Comparison of ENCODE assay signal across 28 mouse cellular contexts in genomic region chr2:135884534-135885180, GRCm38 (mm10).
DNase-seq lines count a peak whose midpoint lies in the region; ATAC-seq and TF ChIP-seq lines count a peak whose summit lies in the region.
"Had no signal": no experiment of that assay in that cellular context is flagged by ENCODE, and none has a peak within 500 bp of the region (broad histone marks: within the 10 kb centered on the region; RNA-seq: fewer than 3 reads in every experiment).

No protein-coding gene starts in this region.

- DNase-seq in CD4-positive helper T cell, adult 2 months (ENCODE audit: low read depth, low spot score), result peak; percentile 25
- no peak for DNase-seq in MEL (ENCODE audit: low read depth, low spot score)
- no peak for DNase-seq in ovary, postnatal 10 days (ENCODE audit: low spot score)
- no peak for DNase-seq in layer of hippocampus, adult 9-11 months
- no peak for DNase-seq in hindbrain, embryonic 10.5 days (ENCODE audit: low spot score)
- DNase-seq: adrenal gland, postnatal 25 days; B cell, adult 2 months; gastrocnemius, adult 2 months; kidney, adult 11 months; kidney, postnatal 25 days; lung, postnatal 36 days; right cerebral cortex, postnatal 4 days; thymus, adult 2 months; thymus, postnatal 36 days had no signal

- H3K79me2 ChIP-seq in MEL (ENCODE audit: control insufficient read depth, insufficient read depth, low read length, poor library complexity), result no peaks in the 10 kb centered on the region

- no peak for TF ChIP-seq EP300 in MEL (IDR thresholded peaks at IDR 0.05; ENCODE audit: low read depth in 1 of 2, low read length in 2 of 2)

- H3K27ac ChIP-seq in MEL (ENCODE audit: control insufficient read depth, low read depth, low read length), result no peak overlapping the region
- H3K27ac ChIP-seq in bone marrow macrophage, adult 2 months (ENCODE audit: insufficient read depth, low read depth, low read length), result peak overlapping the region; percentile 21
- no peak overlapping the region for H3K27ac ChIP-seq in kidney, embryonic 14.5 days (ENCODE audit: low read depth, low read length)
- no peak overlapping the region for H3K27ac ChIP-seq in hindbrain, embryonic 10.5 days
- H3K27ac ChIP-seq: embryonic facial prominence, embryonic 10.5 days; embryonic facial prominence, embryonic 15.5 days; forebrain, embryonic 12.5 days; gastrocnemius, adult 2 months; heart, embryonic 15.5 days; hindbrain, embryonic 14.5 days; kidney, embryonic 15.5 days; left cerebral cortex, adult 2 months; limb, embryonic 12.5 days; lung, embryonic 15.5 days; midbrain, embryonic 15.5 days had no signal

- no peak for TF ChIP-seq CTCF in MEL (IDR thresholded peaks at IDR 0.05 in 2 of 3, conservative IDR thresholded peaks at IDR 0.05 in 1 of 3; ENCODE audit: control insufficient read depth in 1 of 3, insufficient read depth in 1 of 3, low read depth in 2 of 3, low read length in 3 of 3, poor library complexity in 1 of 3, severe bottlenecking in 1 of 3)
- no peak for TF ChIP-seq CTCF in bone marrow macrophage, adult 2 months (IDR thresholded peaks at IDR 0.05; ENCODE audit: low read depth, low read length)

- TF ChIP-seq POLR2A in MEL (IDR thresholded peaks at IDR 0.05; ENCODE audit: control insufficient read depth in 1 of 2, insufficient read depth in 1 of 2, low read depth in 1 of 2, low read length in 2 of 2, poor library complexity in 1 of 2), result no peak
- TF ChIP-seq POLR2A in bone marrow macrophage, adult 2 months (IDR thresholded peaks at IDR 0.05; ENCODE audit: borderline replicate concordance, low read depth, low read length), result no peak

- no peaks in the 10 kb centered on the region for H3K36me3 ChIP-seq in MEL (ENCODE audit: control insufficient read depth in 1 of 2, insufficient read depth in 2 of 2, low read length in 2 of 2)
- H3K36me3 ChIP-seq in kidney, embryonic 14.5 days (ENCODE audit: control insufficient read depth, insufficient read depth, low read length), result no peaks in the 10 kb centered on the region
- H3K36me3 ChIP-seq in hindbrain, embryonic 10.5 days, result no peaks in the 10 kb centered on the region
- H3K36me3 ChIP-seq: embryonic facial prominence, embryonic 10.5 days; embryonic facial prominence, embryonic 15.5 days; forebrain, embryonic 12.5 days; heart, embryonic 10.5 days; heart, embryonic 15.5 days; kidney, embryonic 15.5 days; limb, embryonic 12.5 days; lung, embryonic 15.5 days; midbrain, embryonic 15.5 days had no signal

- no peaks in the 10 kb centered on the region for H3K27me3 ChIP-seq in MEL (ENCODE audit: control insufficient read depth in 1 of 2, insufficient read depth in 2 of 2, low read length in 2 of 2)
- no peaks in the 10 kb centered on the region for H3K27me3 ChIP-seq in kidney, embryonic 14.5 days (ENCODE audit: control insufficient read depth, insufficient read depth, low read length)
- H3K27me3 ChIP-seq in hindbrain, embryonic 10.5 days (ENCODE audit: insufficient read depth, poor library complexity, severe bottlenecking), result no peaks in the 10 kb centered on the region
- H3K27me3 ChIP-seq: embryonic facial prominence, embryonic 15.5 days; forebrain, embryonic 12.5 days; heart, embryonic 15.5 days; kidney, embryonic 15.5 days; limb, embryonic 12.5 days; lung, embryonic 15.5 days; midbrain, embryonic 15.5 days had no signal

- TF ChIP-seq RAD21 in MEL (IDR thresholded peaks at IDR 0.05; ENCODE audit: low read depth, low read length), result no peak

- H3K9me3 ChIP-seq in MEL (replicated peaks; ENCODE audit: insufficient read depth, low read length), result no peaks in the 10 kb centered on the region
- no peaks in the 10 kb centered on the region for H3K9me3 ChIP-seq in kidney, embryonic 14.5 days (ENCODE audit: control insufficient read depth, low read length)
- no peaks in the 10 kb centered on the region for H3K9me3 ChIP-seq in hindbrain, embryonic 10.5 days
- H3K9me3 ChIP-seq: embryonic facial prominence, embryonic 10.5 days; embryonic facial prominence, embryonic 15.5 days; forebrain, embryonic 12.5 days; heart, embryonic 10.5 days; heart, embryonic 15.5 days; kidney, embryonic 15.5 days; limb, embryonic 12.5 days; lung, embryonic 15.5 days; midbrain, embryonic 15.5 days had no signal

- 63% methylated on average over 7 of the region's 7 CpGs for WGBS in kidney, embryonic 14.5 days
- whole genome bisulfite sequencing in hindbrain, embryonic 10.5 days, result 88% methylated on average over 7 of the region's 7 CpGs

- ATAC-seq in megakaryocyte, adult 5-6 weeks (ENCODE audit: poor library complexity, severe bottlenecking), result peak; percentile 94
- ATAC-seq in kidney, embryonic 14.5 days (ENCODE audit: low FRiP score, low TSS enrichment), result no peak
- ATAC-seq: midbrain, embryonic 15.5 days had no signal

- H3K4me2 ChIP-seq in kidney, embryonic 14.5 days (replicated peaks; ENCODE audit: low read depth, low read length), result no peak overlapping the region
- H3K4me2 ChIP-seq: embryonic facial prominence, embryonic 15.5 days; forebrain, embryonic 12.5 days; heart, embryonic 15.5 days; hindbrain, embryonic 14.5 days; kidney, embryonic 15.5 days; limb, embryonic 12.5 days; lung, embryonic 15.5 days; midbrain, embryonic 15.5 days had no signal

- no peak overlapping the region for H3K4me3 ChIP-seq in MEL (ENCODE audit: control insufficient read depth in 1 of 2, insufficient read depth in 1 of 2, low read depth in 2 of 2, low read length in 2 of 2)
- no peak overlapping the region for H3K4me3 ChIP-seq in bone marrow macrophage, adult 2 months (ENCODE audit: insufficient read depth, low read length)
- H3K4me3 ChIP-seq in kidney, embryonic 14.5 days (ENCODE audit: low read length), result no peak overlapping the region
- H3K4me3 ChIP-seq in hindbrain, embryonic 10.5 days, result no peak overlapping the region
- H3K4me3 ChIP-seq: embryonic facial prominence, embryonic 10.5 days; embryonic facial prominence, embryonic 15.5 days; forebrain, embryonic 12.5 days; gastrocnemius, adult 2 months; heart, embryonic 10.5 days; heart, embryonic 15.5 days; kidney, embryonic 15.5 days; left cerebral cortex, adult 2 months; limb, embryonic 12.5 days; lung, embryonic 15.5 days; midbrain, embryonic 15.5 days had no signal

- H3K9ac ChIP-seq in MEL (ENCODE audit: control insufficient read depth, low read depth, low read length, poor library complexity, severe bottlenecking), result no peak overlapping the region
- no peak overlapping the region for H3K9ac ChIP-seq in kidney, embryonic 14.5 days (ENCODE audit: low read depth, low read length)
- H3K9ac ChIP-seq: embryonic facial prominence, embryonic 15.5 days; forebrain, embryonic 12.5 days; heart, embryonic 15.5 days; hindbrain, embryonic 14.5 days; kidney, embryonic 15.5 days; limb, embryonic 12.5 days; lung, embryonic 15.5 days; midbrain, embryonic 15.5 days had no signal

- H3K4me1 ChIP-seq in MEL (ENCODE audit: control insufficient read depth in 1 of 2, insufficient read depth in 2 of 2, low read length in 2 of 2), result no peaks in the 10 kb centered on the region
- peaks cover 34% of the 10 kb centered on the region for H3K4me1 ChIP-seq in bone marrow macrophage, adult 2 months (ENCODE audit: control insufficient read depth, insufficient read depth, low read length)
- H3K4me1 ChIP-seq in kidney, embryonic 14.5 days (ENCODE audit: control insufficient read depth, insufficient read depth, low read length), result 0 out of 2 replicates have a peak, but pooled peaks cover 7% of the 10 kb centered on the region
- H3K4me1 ChIP-seq in hindbrain, embryonic 10.5 days (replicated peaks), result peaks cover 10% of the 10 kb centered on the region; the same call in 1 of the 2 replicates
- H3K4me1 ChIP-seq: midbrain, embryonic 15.5 days had no signal

TF ChIP-seq in MEL, 35 proteins besides CTCF, POLR2A, EP300 and RAD21:
- TF ChIP-seq CHD2 (IDR thresholded peaks at IDR 0.05; ENCODE audit: low read length) (no peak), SMC3 (IDR thresholded peaks at IDR 0.05; ENCODE audit: low read depth, low read length) (no peak), USF1 (IDR thresholded peaks at IDR 0.05; ENCODE audit: low read depth, low read length) (peak; percentile 19; the same call in 1 of the 2 replicates)
